Mouse (Mus musculus) forebrain, embryonic 12.5 days (tissue): ENCODE results near the gene Crtac1. TPM values are rescaled to one million over a fixed set of nuclear protein-coding genes. Genes with fewer than 3 reads are reported as not detected.

ENCODE experiments used
- ATAC-seq: fragments of 200-750 bp; cut with Nextera tagmentation; 2 replicates; pipeline ENCODE4 v1.8.0; 2017; ENCODE audit warnings: moderate TSS enrichment; ENCODE audit not compliant: low FRiP score
- H3K27ac ChIP-seq: fragments of 300-500 bp; sonication (generic); 2 replicates; pipeline ENCODE4 v1.5.1; 2016; ENCODE audit warnings: mild to moderate bottlenecking
- H3K27me3 ChIP-seq: fragments of 300-500 bp; sonication (generic); 2 replicates; pipeline ENCODE4 v1.6.1; 2016; ENCODE audit warnings: mild to moderate bottlenecking
- H3K36me3 ChIP-seq: fragments of 300-500 bp; sonication (generic); replicated peaks from 2 replicates; pipeline ENCODE4 v1.6.1; 2016; ENCODE audit warnings: mild to moderate bottlenecking
- H3K4me1 ChIP-seq: fragments of 300-500 bp; sonication (generic); 2 replicates; pipeline ENCODE4 v1.6.1; 2016
- H3K4me2 ChIP-seq: fragments of 300-500 bp; sonication (generic); 2 replicates; pipeline ENCODE4 v1.6.1; 2016; ENCODE audit warnings: mild to moderate bottlenecking, moderate library complexity
- H3K4me3 ChIP-seq: fragments of 300-500 bp; sonication (generic); replicated peaks from 2 replicates; pipeline ENCODE4 v1.5.1; 2016; ENCODE audit warnings: mild to moderate bottlenecking
- H3K9ac ChIP-seq: fragments of 300-500 bp; sonication (generic); 2 replicates; pipeline ENCODE4 v1.6.1; 2016; ENCODE audit warnings: mild to moderate bottlenecking
- H3K9me3 ChIP-seq: fragments of 300-500 bp; sonication (generic); 2 replicates; pipeline ENCODE4 v1.6.1; 2016
- WGBS: fragments of 180-500 bp; shearing (Covaris S2); methylation state at CpG from one replicate; pipeline ENCODE4 v1.1.7; 2016; 5-methylcytosine and 5-hydroxymethylcytosine counted together
- polyA plus RNA-seq: library from polyadenylated mRNA; unstranded; fragments of >200 nt; fragmentation: Nextera tagmentation; extraction: Ambion mirVana; gene quantifications from 2 replicates; pipeline ENCODE4 v1.2.1, GENCODE M21; 2016

Gene Crtac1
- polyA plus RNA-seq, 1 experiment from 2014 or later, result 8.6 TPM

GRCm38 (mm10) chr19:42270119-42270518 lies 161.5 kb downstream of the Crtac1 start:
- Histone ChIP-seq H3K4me2 (no peak overlapping the region), H3K27me3 (peaks cover 25% of the 10 kb centered on the region), H3K4me1 (peaks cover 7% of the 10 kb centered on the region), H3K9ac (no peak overlapping the region), H3K36me3 (no peaks in the 10 kb centered on the region), H3K4me3 (no peak overlapping the region), H3K27ac (no peak overlapping the region), H3K9me3 (no peaks in the 10 kb centered on the region)
- 53% methylated on average over 6 of the region's 6 CpGs for WGBS
- no peak for ATAC-seq

GRCm38 (mm10) chr19:42268337-42268736 lies 163.2 kb downstream of the Crtac1 start:
- Histone ChIP-seq H3K36me3 (no peaks in the 10 kb centered on the region), H3K27me3 (peaks cover 25% of the 10 kb centered on the region), H3K9ac (no peak overlapping the region), H3K4me1 (peaks cover 7% of the 10 kb centered on the region), H3K27ac (no peak overlapping the region), H3K4me3 (peak overlapping the region; percentile 20), H3K9me3 (no peaks in the 10 kb centered on the region), H3K4me2 (peak overlapping the region; percentile 53)
- ATAC-seq, result peak; percentile 60; the same call in 1 of the 2 replicates
- WGBS, result 2% methylated on average over 19 of the region's 19 CpGs

- WGBS, result 51% methylated on average over 3 of the region's 3 CpGs
- no peak for ATAC-seq
Observed at GRCm38 (mm10) chr19:42263524-42263923, 168.1 kb downstream of the Crtac1 start.

GRCm38 (mm10) chr19:42260486-42260885 lies 171.1 kb downstream of the Crtac1 start:
- Histone ChIP-seq H3K4me2 (no peak overlapping the region), H3K9ac (no peak overlapping the region), H3K36me3 (no peaks in the 10 kb centered on the region), H3K27me3 (peaks cover 12% of the 10 kb centered on the region), H3K4me3 (no peak overlapping the region), H3K4me1 (peaks cover 17% of the 10 kb centered on the region), H3K9me3 (no peaks in the 10 kb centered on the region), H3K27ac (no peak overlapping the region)
- WGBS, result 87% methylated on average over 8 of the region's 8 CpGs
- ATAC-seq, result no peak

More at GRCm38 (mm10) chr19:42263524-42263923, 168.1 kb downstream of the Crtac1 start:
- Histone ChIP-seq H3K27me3 (peaks cover 11% of the 10 kb centered on the region), H3K9ac (no peak overlapping the region), H3K27ac (no peak overlapping the region), H3K9me3 (no peaks in the 10 kb centered on the region), H3K4me2 (no peak overlapping the region), H3K4me3 (no peak overlapping the region), H3K36me3 (no peaks in the 10 kb centered on the region), H3K4me1 (peaks cover 7% of the 10 kb centered on the region)

GRCm38 (mm10) chr19:42258596-42258995 lies 173.0 kb downstream of the Crtac1 start:
- H3K9ac ChIP-seq, result no peak overlapping the region
- no peaks in the 10 kb centered on the region for H3K9me3 ChIP-seq
- no peak overlapping the region for H3K4me3 ChIP-seq
- H3K27ac ChIP-seq, result no peak overlapping the region
- no peak for ATAC-seq
- peaks cover 22% of the 10 kb centered on the region for H3K4me1 ChIP-seq
- no peaks in the 10 kb centered on the region for H3K36me3 ChIP-seq
- 74% methylated on average over 5 of the region's 5 CpGs for WGBS
- H3K27me3 ChIP-seq, result peaks cover 25% of the 10 kb centered on the region
- no peak overlapping the region for H3K4me2 ChIP-seq

DNA sequence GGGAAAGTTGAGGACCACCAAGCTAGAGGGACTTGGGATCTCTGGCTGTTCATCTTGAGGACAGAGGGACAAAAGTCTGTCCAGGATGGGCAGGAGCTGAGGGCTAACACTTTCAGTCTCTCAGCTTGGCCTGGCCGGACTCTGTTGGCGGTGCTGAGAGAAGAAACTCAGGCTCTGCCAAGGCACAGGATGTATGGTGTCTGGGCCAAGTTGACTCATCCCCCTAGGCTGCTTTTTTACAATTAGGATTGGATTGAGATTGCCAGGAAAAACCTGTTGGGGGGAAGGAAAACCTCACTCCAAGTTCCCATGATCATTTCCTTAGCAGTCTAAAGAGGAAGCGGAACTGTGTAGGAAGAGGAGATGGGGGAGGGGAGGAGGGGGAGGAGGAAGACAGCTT lies 173.6 kb downstream of the Crtac1 start:
- H3K4me1 ChIP-seq, result peaks cover 22% of the 10 kb centered on the region
- no peak for ATAC-seq
- H3K4me3 ChIP-seq, result no peak overlapping the region
- peaks cover 31% of the 10 kb centered on the region for H3K27me3 ChIP-seq
- H3K9me3 ChIP-seq, result no peaks in the 10 kb centered on the region
- WGBS, result 84% methylated on average over 3 of the region's 3 CpGs
- no peak overlapping the region for H3K4me2 ChIP-seq
- H3K36me3 ChIP-seq, result no peaks in the 10 kb centered on the region
- H3K9ac ChIP-seq, result no peak overlapping the region
- H3K27ac ChIP-seq, result no peak overlapping the region

- WGBS, result 84% methylated on average over 12 of the region's 12 CpGs
- peaks cover 35% of the 10 kb centered on the region for H3K27me3 ChIP-seq
- ATAC-seq, result no peak
- no peak overlapping the region for H3K9ac ChIP-seq
- H3K36me3 ChIP-seq, result no peaks in the 10 kb centered on the region
- H3K4me2 ChIP-seq, result 0 out of 2 replicates have a peak overlapping the region, but pooled peaks have one; percentile 92
- no peaks in the 10 kb centered on the region for H3K9me3 ChIP-seq
- peaks cover 22% of the 10 kb centered on the region for H3K4me1 ChIP-seq
- H3K4me3 ChIP-seq, result 0 out of 2 replicates have a peak overlapping the region, but pooled peaks have one; percentile 3
- H3K27ac ChIP-seq, result no peak overlapping the region
Observed at GRCm38 (mm10) chr19:42257241-42257635, 174.3 kb downstream of the Crtac1 start.

DNA sequence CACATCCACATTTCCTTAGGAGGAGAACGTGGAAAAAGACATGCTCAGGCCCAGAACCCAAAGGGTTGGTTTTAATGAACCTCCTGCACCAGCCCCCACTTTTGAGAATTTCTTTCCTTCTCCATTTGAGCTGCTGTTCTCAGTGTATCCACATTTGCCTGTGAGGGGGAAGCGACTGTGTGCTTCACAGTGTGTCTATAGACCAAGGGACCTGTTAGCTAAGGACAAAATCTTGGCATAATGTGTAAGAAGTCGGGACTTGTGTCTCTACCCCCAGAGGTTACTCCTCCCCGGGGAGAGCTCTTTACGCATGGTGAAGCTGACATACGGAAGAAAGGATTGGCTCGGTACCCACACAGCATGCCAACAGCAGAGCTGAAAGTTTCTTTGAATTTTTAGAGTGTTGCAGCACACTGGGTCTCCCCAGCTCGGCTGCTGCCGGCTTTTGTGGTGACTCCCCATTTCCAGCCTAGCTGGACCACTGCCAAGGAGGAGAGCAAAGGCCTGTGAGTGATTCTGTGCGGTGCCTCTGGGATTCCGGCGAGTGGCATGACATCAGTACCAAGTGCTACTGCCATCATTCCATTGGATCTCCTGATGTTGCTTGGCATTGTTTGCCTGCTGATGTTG lies 174.9 kb downstream of the Crtac1 start:
- Histone ChIP-seq H3K9ac (no peak overlapping the region), H3K4me1 (peaks cover 22% of the 10 kb centered on the region), H3K36me3 (no peaks in the 10 kb centered on the region), H3K9me3 (no peaks in the 10 kb centered on the region), H3K4me2 (peak overlapping the region; percentile 92), H3K27ac (0 out of 2 replicates have a peak overlapping the region, but pooled peaks have one; percentile 22), H3K27me3 (peaks cover 35% of the 10 kb centered on the region), H3K4me3 (0 out of 2 replicates have a peak overlapping the region, but pooled peaks have one; percentile 3)
- WGBS, result 65% methylated on average over 12 of the region's 12 CpGs
- no peak for ATAC-seq

DNA sequence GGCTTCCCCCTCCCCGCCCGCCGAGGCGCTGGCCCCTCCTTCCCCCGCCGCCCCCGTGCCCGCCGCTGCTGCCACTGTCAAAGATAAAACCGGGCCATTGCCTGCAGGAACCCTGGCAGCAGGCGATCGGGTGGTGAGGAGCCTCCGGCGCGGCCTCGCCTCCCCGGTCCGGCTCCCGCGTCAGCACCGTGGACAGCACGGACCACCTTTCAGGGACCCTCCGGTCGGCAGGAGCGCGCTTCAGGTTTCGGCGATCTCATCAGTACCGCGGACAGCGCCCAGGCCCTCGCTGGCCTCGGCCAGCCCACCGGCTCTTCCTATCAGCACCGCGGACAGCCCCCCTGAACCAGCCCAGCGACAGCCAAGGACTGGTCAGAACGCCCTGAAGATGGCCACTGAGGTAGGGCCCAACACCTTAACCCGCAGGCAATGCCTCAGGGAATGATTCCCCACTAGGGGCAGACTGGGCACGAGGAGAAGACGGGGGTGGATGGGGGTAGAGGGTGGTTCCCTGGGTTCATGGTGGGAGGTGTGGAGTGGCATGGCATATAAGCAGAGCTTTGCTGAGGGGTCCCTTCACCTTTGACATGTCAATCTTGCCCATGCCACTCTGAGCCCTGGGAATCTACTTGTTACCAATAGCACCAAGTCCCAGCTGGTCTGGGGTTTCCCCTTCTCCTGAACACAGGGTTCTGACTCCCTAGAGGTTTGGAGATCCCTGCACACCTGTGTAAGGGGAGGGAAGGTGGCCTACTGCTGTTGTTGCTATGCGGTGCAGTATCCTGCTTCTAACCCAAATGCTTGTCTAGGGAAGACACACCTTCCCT lies 175.6 kb downstream of the Crtac1 start:
- Histone ChIP-seq H3K9ac (peak overlapping the region; percentile 57), H3K9me3 (no peaks in the 10 kb centered on the region), H3K36me3 (no peaks in the 10 kb centered on the region), H3K27me3 (peaks cover 35% of the 10 kb centered on the region), H3K27ac (0 out of 2 replicates have a peak overlapping the region, but pooled peaks have one; percentile 15), H3K4me2 (peak overlapping the region; percentile 92), H3K4me1 (peaks cover 22% of the 10 kb centered on the region), H3K4me3 (peak overlapping the region; percentile 56)
- peak; percentile 83 for ATAC-seq
- 3% methylated on average over 33 of the region's 42 CpGs for WGBS

- H3K4me3 ChIP-seq, result peak overlapping the region; percentile 56
- peaks cover 35% of the 10 kb centered on the region for H3K27me3 ChIP-seq
- H3K4me2 ChIP-seq, result peak overlapping the region; percentile 92
- ATAC-seq, result peak; percentile 84
- H3K9ac ChIP-seq, result peak overlapping the region; percentile 57
- H3K4me1 ChIP-seq, result peaks cover 22% of the 10 kb centered on the region
- no peaks in the 10 kb centered on the region for H3K9me3 ChIP-seq
- no peaks in the 10 kb centered on the region for H3K36me3 ChIP-seq
- under 1% methylated on average over 8 of the region's 23 CpGs for WGBS
- H3K27ac ChIP-seq, result 0 out of 2 replicates have a peak overlapping the region, but pooled peaks have one; percentile 15
Observed at GRCm38 (mm10) chr19:42255438-42255783, 176.2 kb downstream of the Crtac1 start.

DNA sequence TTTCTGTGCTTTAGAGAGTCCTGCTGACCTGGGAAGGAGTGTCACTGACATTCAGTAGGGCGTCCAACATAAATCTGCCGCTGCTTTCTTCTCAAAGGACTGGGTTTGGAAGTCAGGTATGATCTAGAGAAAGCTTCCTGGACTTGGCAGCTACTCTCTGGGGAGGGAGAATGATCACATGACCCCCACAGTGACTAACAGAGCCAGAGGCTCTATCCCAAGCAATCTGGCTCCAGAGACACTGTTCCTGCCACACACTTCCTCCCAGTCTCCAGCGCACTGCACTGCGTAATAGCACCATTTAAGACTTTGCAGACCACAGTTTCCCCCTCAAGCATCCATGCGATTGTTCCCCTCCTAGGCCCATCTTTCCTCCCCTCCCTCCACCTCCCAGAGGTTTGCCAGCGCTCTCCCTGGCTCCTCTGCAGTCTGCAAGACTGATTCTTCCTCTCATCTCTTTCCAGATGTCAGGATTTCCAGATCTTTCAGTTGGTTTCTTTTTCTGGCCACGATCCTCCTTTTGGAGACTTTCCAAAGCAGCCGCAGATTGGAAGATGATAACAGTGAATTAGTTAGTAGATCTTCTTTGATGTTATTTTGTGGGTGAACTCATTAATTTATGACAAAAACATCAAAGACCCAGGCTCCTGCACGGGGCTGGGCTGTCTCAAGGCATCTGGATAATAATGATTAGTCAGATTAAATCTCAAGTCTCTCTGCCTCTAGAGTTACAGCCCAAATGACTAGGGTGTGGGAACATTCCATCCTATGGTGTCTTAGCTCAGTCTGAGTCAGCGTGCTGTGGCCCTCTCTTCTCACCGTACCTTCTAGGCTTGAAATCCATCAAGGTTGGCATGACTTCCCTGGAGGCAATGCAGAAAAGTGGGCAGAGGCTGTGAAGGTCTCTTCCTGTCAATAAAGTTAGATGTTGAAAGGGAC lies 181.3 kb downstream of the Crtac1 start:
- peaks cover 3% of the 10 kb centered on the region for H3K4me1 ChIP-seq
- peaks cover 26% of the 10 kb centered on the region for H3K27me3 ChIP-seq
- H3K27ac ChIP-seq, result no peak overlapping the region
- 70% methylated on average over 11 of the region's 11 CpGs for WGBS
- ATAC-seq, result no peak
- H3K36me3 ChIP-seq, result no peaks in the 10 kb centered on the region
- no peak overlapping the region for H3K4me2 ChIP-seq
- no peaks in the 10 kb centered on the region for H3K9me3 ChIP-seq
- H3K9ac ChIP-seq, result no peak overlapping the region
- no peak overlapping the region for H3K4me3 ChIP-seq

GRCm38 (mm10) chr19:42247519-42247918 lies 184.1 kb downstream of the Crtac1 start, which contains the start of gene Golga7b:
Gene Golga7b (plus strand): TSS chr19:42247574.
- H3K36me3 ChIP-seq, result no peaks in the 10 kb centered on the region
- no peaks in the 10 kb centered on the region for H3K9me3 ChIP-seq
- no peak within 1 kb of the TSS for H3K4me2 ChIP-seq
- WGBS, result 82% methylated on average over 3 of the region's 3 CpGs
- no peak within 1 kb of the TSS for H3K9ac ChIP-seq
- H3K4me1 ChIP-seq, result no peaks in the 10 kb centered on the region
- no peak for ATAC-seq
- H3K27me3 ChIP-seq, result 0 out of 2 replicates have a peak, but pooled peaks cover 6% of the 10 kb centered on the region
- no peak within 1 kb of the TSS for H3K27ac ChIP-seq
- H3K4me3 ChIP-seq, result no peak within 1 kb of the TSS
